Mouse (Mus musculus) forebrain, postnatal 0 days (tissue): ENCODE results near the gene H2afv. TPM values are rescaled to one million over a fixed set of nuclear protein-coding genes. Genes with fewer than 3 reads are reported as not detected.
A peak's percentile ranks its signal among the peaks of the same experiment; 100 is the strongest.

Experiments
- ATAC-seq: fragments of 200-750 bp; cut with Nextera tagmentation; 2 replicates; pipeline ENCODE4 v1.8.0; 2017; ENCODE audit warnings: mild to moderate bottlenecking, moderate library complexity
- DNase-seq: peaks from one replicate; pipeline ENCODE4 v3.0.0-alpha.2; 2015
- H3K27ac ChIP-seq: fragments of 300-500 bp; sonication (generic); 2 replicates; pipeline ENCODE4 v1.5.1; 2014; ENCODE audit warnings: low read depth, mild to moderate bottlenecking, antibody characterized with exemption, low read length, moderate library complexity, mixed read lengths
- H3K27me3 ChIP-seq: fragments of 300-500 bp; sonication (generic); 2 replicates; pipeline ENCODE4 v1.6.1; 2014; ENCODE audit warnings: mild to moderate bottlenecking, low read length, mixed read lengths; ENCODE audit not compliant: insufficient read depth
- H3K36me3 ChIP-seq: fragments of 300-500 bp; sonication (generic); 2 replicates; pipeline ENCODE4 v1.6.1; 2014; ENCODE audit warnings: mild to moderate bottlenecking, moderate library complexity; ENCODE audit not compliant: insufficient read depth
- H3K4me1 ChIP-seq: fragments of 300-500 bp; sonication (generic); 2 replicates; pipeline ENCODE4 v1.6.1; 2014; ENCODE audit warnings: antibody characterized with exemption; ENCODE audit not compliant: insufficient read depth
- H3K4me2 ChIP-seq: fragments of 300-500 bp; sonication (generic); 2 replicates; pipeline ENCODE4 v1.6.1; 2014; ENCODE audit warnings: low read depth, mild to moderate bottlenecking, moderate library complexity
- H3K4me3 ChIP-seq: fragments of 300-500 bp; sonication (generic); 2 replicates; pipeline ENCODE4 v1.5.1; 2014; ENCODE audit warnings: low read depth, low read length, mixed read lengths
- H3K9ac ChIP-seq: fragments of 300-500 bp; sonication (generic); 2 replicates; pipeline ENCODE4 v1.6.1; 2014; ENCODE audit warnings: mild to moderate bottlenecking
- H3K9me3 ChIP-seq: fragments of 300-500 bp; sonication (generic); 2 replicates; pipeline ENCODE4 v1.6.1; 2016; ENCODE audit warnings: low read length
- CTCF ChIP-seq: sonication (generic); IDR thresholded peaks from 2 replicates; pipeline ENCODE4 v1.5.1; 2016; ENCODE audit warnings: antibody characterized with exemption, control low read depth, low read depth
- WGBS: fragments of 180-500 bp; shearing (Covaris S2); extraction: QIAGEN DNeasy Blood & Tissue Kit; methylation state at CpG from one replicate; pipeline ENCODE4 v1.1.7; 2014; 5-methylcytosine and 5-hydroxymethylcytosine counted together
- polyA plus RNA-seq: library from polyadenylated mRNA; unstranded; fragments of >200 nt; fragmentation: Nextera tagmentation; extraction: Ambion mirVana; gene quantifications from 2 replicates; pipeline ENCODE4 v1.2.1, GENCODE M21; 2015
- total RNA-seq: library from RNA; depleted of rRNA; stranded (reverse); fragments of >200 nt; gene quantifications from 2 replicates; pipeline ENCODE4 v1.2.3, GENCODE M21; 2014; rRNA removed

H2afv gene
- 55.3 and 68.0 TPM in 2 replicates for total RNA-seq
- polyA plus RNA-seq, result 185 and 235 TPM in 2 replicates

DNA sequence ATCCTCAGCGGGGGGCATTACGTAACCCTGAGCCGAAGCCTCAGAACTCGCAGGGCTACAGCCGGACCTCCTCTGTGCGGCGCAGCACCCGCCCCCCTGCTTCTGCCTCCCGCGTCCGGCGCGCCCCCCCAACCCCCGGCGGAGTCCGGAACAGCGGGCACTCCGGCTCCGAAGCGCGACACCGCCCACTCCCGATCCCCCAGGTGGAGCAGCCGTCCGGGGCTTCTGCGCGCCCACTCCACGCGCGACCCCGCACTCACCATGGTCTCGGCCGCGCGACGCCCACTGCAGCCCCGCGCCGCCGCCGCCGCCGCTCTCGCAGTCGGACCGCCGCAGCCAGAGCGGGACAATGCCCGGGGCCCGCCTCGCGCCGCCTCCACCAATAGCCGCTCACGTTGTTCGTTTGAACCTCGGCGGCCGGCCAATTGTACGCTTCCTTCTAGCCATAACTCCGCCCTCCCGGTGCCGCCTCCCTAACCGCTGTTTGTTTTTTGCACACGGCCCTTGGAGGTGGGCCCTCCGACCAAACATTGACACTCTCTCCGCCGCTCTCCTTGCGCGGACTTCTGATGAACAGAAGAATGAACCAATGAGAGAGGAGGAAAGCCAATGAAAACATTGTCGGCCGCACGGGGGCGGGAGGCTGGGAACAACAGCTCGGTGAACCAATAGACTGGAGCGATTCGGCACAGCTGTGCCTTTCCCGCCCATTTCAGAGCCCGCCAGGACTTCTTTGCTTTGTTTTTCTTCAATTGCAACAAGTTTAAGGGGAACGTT, at the start of gene H2afv:
TSS of gene H2afv (minus strand) at position 367 of the 777 bp plus-strand sequence.
- H3K4me2 ChIP-seq, result peak within 1 kb of the TSS; percentile 62
- H3K27ac ChIP-seq, result peak within 1 kb of the TSS; percentile 90
- H3K9me3 ChIP-seq, result no peaks in the 10 kb centered on the region
- peak; percentile 58 for TF ChIP-seq CTCF
- ATAC-seq (peak; percentile 99), DNase-seq (peak; percentile 100)
- no peaks in the 10 kb centered on the region for H3K36me3 ChIP-seq
- under 1% methylated on average over 69 of the region's 80 CpGs for WGBS
- H3K9ac ChIP-seq, result peak within 1 kb of the TSS; percentile 70
- peaks cover 8% of the 10 kb centered on the region; the same call in 1 of the 2 replicates for H3K4me1 ChIP-seq
- H3K27me3 ChIP-seq, result no peaks in the 10 kb centered on the region
- peak within 1 kb of the TSS; percentile 75 for H3K4me3 ChIP-seq

GRCm38 (mm10) chr11:6489691-6490503, 45.7 kb upstream of the H2afv start:
- no peak for ATAC-seq
- peak; percentile 38; the same call in 1 of the 2 replicates for TF ChIP-seq CTCF
- DNase-seq, result no peak
- Histone ChIP-seq H3K27me3 (no peaks in the 10 kb centered on the region), H3K9ac (no peak overlapping the region), H3K4me1 (no peaks in the 10 kb centered on the region), H3K9me3 (no peaks in the 10 kb centered on the region), H3K27ac (no peak overlapping the region), H3K4me3 (no peak overlapping the region), H3K36me3 (no peaks in the 10 kb centered on the region), H3K4me2 (no peak overlapping the region)
- 53% methylated on average over 6 of the region's 6 CpGs for WGBS

DNA sequence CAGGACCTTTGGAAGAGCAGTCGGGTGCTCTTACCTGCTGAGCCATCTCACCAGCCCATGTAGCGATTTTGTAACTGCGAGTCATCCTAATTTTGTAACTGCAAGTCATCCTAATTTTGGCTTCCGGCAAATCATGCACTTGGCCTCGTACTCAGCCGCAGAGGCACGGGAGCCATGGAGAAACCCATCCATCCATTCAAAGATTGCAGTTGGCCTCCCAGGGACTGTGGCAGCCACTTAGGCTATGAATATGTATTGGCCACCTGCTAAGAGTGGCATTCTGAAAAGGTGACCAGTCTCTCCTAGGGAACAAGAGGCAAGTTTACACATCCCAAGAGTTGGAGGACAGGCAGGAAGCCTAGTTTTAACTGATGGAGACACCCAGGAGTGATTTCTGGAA, 45.0 kb upstream of the H2afv start:
- no peak for TF ChIP-seq CTCF
- no peaks in the 10 kb centered on the region for H3K9me3 ChIP-seq
- no peaks in the 10 kb centered on the region for H3K4me1 ChIP-seq
- DNase-seq (no peak), ATAC-seq (no peak)
- H3K4me3 ChIP-seq, result no peak overlapping the region
- no peaks in the 10 kb centered on the region for H3K36me3 ChIP-seq
- H3K4me2 ChIP-seq, result no peak overlapping the region
- no peak overlapping the region for H3K9ac ChIP-seq
- H3K27ac ChIP-seq, result no peak overlapping the region
- WGBS, result 72% methylated on average over 7 of the region's 7 CpGs
- no peaks in the 10 kb centered on the region for H3K27me3 ChIP-seq

DNA sequence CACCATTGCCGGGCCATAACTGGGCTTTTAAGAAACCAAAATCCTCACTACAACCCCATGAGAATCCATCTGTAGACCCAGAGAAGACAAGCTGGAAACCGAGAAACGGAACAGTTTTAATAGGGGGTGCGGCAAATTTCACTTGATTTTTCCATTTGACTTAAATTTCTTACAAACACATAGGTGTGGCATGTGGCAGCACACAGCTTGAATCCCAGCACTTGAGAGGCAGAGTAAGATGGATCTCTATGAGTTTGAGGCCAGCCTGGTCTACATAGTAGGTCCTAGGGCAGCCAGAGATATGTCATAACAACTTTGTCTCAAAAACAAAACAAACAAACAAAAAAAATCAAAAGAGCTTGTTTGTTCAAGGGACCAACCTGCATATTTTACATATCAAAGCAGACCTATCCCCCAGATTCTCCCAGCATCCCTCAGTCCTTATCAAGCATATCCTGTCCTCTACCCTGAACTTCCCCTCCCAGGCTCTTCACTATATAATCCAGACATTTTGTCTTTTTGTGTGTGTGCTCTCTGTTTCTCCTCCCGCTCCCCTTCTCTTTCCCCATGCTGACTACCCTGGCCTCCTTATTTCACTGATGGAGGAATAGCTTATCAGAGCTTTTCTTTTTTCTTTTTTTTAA, 43.9 kb upstream of the H2afv start:
- Histone ChIP-seq H3K9ac (no peak overlapping the region), H3K27me3 (no peaks in the 10 kb centered on the region), H3K9me3 (no peaks in the 10 kb centered on the region), H3K36me3 (no peaks in the 10 kb centered on the region), H3K4me1 (no peaks in the 10 kb centered on the region), H3K4me3 (no peak overlapping the region), H3K27ac (no peak overlapping the region), H3K4me2 (no peak overlapping the region)
- 96% methylated on average over 5 of the region's 5 CpGs for WGBS
- TF ChIP-seq CTCF, result no peak
- no peak for ATAC-seq
- no peak for DNase-seq

GRCm38 (mm10) chr11:6487496-6487895, 43.3 kb upstream of the H2afv start:
- Histone ChIP-seq H3K36me3 (no peaks in the 10 kb centered on the region), H3K4me2 (no peak overlapping the region), H3K4me1 (no peaks in the 10 kb centered on the region), H3K9me3 (no peaks in the 10 kb centered on the region), H3K9ac (no peak overlapping the region), H3K27ac (no peak overlapping the region), H3K27me3 (no peaks in the 10 kb centered on the region), H3K4me3 (no peak overlapping the region)
- no peak for TF ChIP-seq CTCF
- DNase-seq (no peak), ATAC-seq (no peak)
- WGBS, result 51% methylated on average over 7 of the region's 7 CpGs

DNA sequence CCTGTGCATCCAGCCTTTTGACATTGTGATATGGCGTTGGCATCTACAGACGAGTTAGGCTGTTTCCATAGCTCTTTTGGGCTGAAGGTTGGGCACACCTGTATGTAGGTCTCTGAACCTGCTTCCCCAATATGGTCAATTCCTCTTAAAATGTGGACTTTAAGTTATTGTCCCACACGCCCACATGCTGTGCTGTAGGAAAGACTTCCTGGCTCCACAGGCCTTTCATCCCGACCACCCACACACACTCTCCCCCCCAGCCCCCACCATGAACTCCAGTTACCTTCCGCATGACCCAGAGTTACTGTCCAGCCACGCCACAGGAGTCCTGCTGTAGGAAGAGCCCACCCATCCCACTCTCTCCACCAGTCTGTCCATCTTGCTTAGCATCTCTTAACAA, 42.7 kb upstream of the H2afv start:
- no peak overlapping the region for H3K27ac ChIP-seq
- no peak overlapping the region for H3K9ac ChIP-seq
- no peaks in the 10 kb centered on the region for H3K36me3 ChIP-seq
- no peak overlapping the region for H3K4me3 ChIP-seq
- DNase-seq, result no peak
- ATAC-seq, result no peak
- TF ChIP-seq CTCF, result no peak
- H3K4me2 ChIP-seq, result no peak overlapping the region
- no peaks in the 10 kb centered on the region for H3K4me1 ChIP-seq
- 70% methylated on average over 6 of the region's 6 CpGs for WGBS
- no peaks in the 10 kb centered on the region for H3K27me3 ChIP-seq
- H3K9me3 ChIP-seq, result no peaks in the 10 kb centered on the region
